Mouse (Mus musculus) macrophage (primary cell): ENCODE data around the gene Apc2. TPM values are rescaled to one million over a fixed set of nuclear protein-coding genes. Genes with fewer than 3 reads are reported as not detected.
"Not testable (repeated sequence)": the region's sequence is repeated elsewhere in the genome, so short reads cannot be mapped to it uniquely, and the experiment has no call there.

Experiments used
- H3K27ac ChIP-seq: fragments of 350-480 bp; formaldehyde crosslinking; 2 replicates; pipeline ENCODE4 v1.9.0; 2021
- H3K36me3 ChIP-seq: fragments of 350-480 bp; formaldehyde crosslinking; 2 replicates; pipeline ENCODE4 v1.9.0; 2021; ENCODE audit errors: inconsistent target
- H3K4me3 ChIP-seq: fragments of 350-480 bp; formaldehyde crosslinking; 2 replicates; pipeline ENCODE4 v1.9.0; 2021; ENCODE audit errors: inconsistent target
- H3K79me2 ChIP-seq: fragments of 350-480 bp; formaldehyde crosslinking; 2 replicates; pipeline ENCODE4 v1.9.0; 2021; ENCODE audit errors: inconsistent target
- WGBS: methylation state at CpG from one replicate; pipeline ENCODE4 v1.1.7; 2026; ENCODE audit warnings: inconsistent platforms; ENCODE audit not compliant: missing documents; 5-methylcytosine and 5-hydroxymethylcytosine counted together
- polyA plus RNA-seq: library from polyadenylated mRNA; stranded (reverse); fragments of 250-400 nt; gene quantifications from 3 replicates; pipeline ENCODE4 v1.2.4, GENCODE M21; 2018; ENCODE audit warnings: inconsistent platforms
- total RNA-seq, 78 experiments: library from RNA; depleted of rRNA; stranded (reverse); fragments of 250-400 nt; gene quantifications; 1 replicate in 9 of 78; 2 replicates in 24 of 78; 3 replicates in 43 of 78; 4 replicates in 2 of 78; pipeline ENCODE4 v1.2.4; 2018; ENCODE audit warnings: inconsistent platforms in 56 of 78

Gene Apc2
- 1 to 10 TPM in 1 of 26 experiments, under 1 TPM in 22, not detected in 3; 0.06 to 1.2 (median 0.46) TPM for total RNA-seq (2018; cell fraction: chromatin; rRNA removed)
- under 1 TPM; 0.03 to 0.24 (median 0.11) TPM for total RNA-seq (2018; cell fraction: cytosol; rRNA removed)
- total RNA-seq (2018; cell fraction: nucleus; rRNA removed): under 1 TPM in 24 of 26 experiments, not detected in 2; 0.06 to 0.78 (median 0.23) TPM
- 0.03 to 0.13 TPM (median 0.06 TPM) in 3 replicates for polyA plus RNA-seq

DNA sequence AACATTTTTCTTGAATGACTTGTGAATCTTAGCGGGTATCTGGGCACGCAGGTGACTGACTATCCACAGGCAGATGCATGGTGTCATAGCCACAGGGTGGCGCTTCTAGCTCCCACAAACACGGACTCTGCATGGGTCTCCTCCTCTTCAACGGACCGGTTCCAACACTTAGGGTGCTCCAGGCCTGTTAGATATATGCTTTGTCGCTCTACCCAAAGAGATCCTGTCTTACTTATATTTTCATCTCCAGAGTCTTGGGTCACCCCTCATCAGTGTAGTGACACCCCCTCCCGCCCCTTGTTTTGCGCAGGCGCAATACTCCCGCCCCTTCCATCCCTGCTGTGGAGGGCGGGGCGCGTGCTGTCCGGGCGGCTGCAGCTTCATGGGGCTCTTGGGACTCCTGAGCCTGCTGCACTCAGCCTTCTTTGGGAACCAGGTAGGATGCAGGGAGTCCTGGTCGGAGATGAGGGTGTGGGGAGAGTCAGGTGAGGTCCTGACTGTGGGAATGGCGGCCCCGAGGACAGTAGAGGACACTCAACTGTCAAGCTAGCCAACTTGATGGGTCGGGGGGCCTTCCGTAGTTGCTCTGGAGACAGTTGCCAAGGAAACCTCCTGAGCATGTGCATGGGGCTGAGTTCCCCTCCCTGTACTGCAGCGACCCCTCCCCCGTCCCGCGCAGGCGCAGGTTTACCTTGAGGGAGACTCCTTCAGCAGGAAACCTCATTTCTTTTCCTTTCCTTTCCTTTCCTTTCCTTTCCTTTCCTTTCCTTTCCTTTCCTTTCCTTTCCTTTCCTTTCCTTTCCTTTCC, at the start of gene Apc2:
Gene Apc2 (plus strand): TSS at position 360 of the 808 bp plus-strand sequence.
- Histone ChIP-seq H3K36me3 (peaks cover 10% of the 10 kb centered on the region), H3K4me3 (no peak within 1 kb of the TSS; the same call in 1 of the 2 replicates), H3K27ac (no peak within 1 kb of the TSS), H3K79me2 (peaks cover 13% of the 10 kb centered on the region)
- WGBS: 9% methylated on average over 23 of the region's 26 CpGs

DNA sequence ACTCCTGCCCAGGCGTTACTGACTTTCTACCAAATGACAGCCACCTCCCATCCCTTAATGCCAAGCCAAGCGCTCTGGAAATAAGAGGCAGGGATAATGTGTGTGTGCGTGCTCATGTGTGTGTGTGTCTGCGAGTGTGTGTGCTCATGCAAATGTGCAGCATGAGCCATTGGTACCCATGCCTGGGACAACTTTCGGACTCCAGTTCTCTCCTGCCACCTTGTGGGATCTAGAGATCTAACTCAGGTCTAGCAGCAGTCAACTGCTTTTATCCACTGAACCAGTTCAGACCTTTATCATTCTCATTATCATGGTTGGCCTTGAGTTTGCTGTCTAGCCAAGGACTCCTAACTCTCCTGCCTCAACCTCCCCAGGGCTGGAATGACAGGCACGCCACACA, 47.9 kb upstream of the Apc2 start:
- Histone ChIP-seq H3K4me3 (no peak overlapping the region), H3K79me2 (peaks cover 35% of the 10 kb centered on the region), H3K27ac (no peak overlapping the region), H3K36me3 (peaks cover 14% of the 10 kb centered on the region; the same call in 1 of the 2 replicates)
- 73% methylated on average over 6 of the region's 6 CpGs for WGBS

DNA sequence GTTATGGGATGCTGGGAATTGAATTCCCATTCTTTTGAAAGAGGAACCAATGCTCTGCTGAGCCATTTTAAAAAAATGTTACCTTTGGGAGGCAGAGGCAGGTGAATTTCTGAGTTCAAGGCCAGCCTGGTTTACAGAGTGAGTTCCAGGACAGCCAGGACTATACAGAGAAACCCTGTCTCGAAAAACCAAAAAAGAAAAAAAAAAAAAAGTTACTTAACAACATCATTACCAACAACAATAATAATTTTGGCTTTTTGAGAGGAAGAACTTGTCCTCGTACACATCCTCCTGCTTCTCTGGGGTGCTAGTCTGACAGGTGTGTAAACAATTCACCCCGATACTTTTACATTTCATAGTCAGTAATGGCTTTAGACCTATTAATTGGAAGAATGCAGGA, 47.3 kb upstream of the Apc2 start:
- Histone ChIP-seq H3K36me3 (peaks cover 14% of the 10 kb centered on the region; the same call in 1 of the 2 replicates), H3K79me2 (peaks cover 41% of the 10 kb centered on the region), H3K4me3 (peak overlapping the region; percentile 99)
- WGBS: 0% methylated on average over 2 of the region's 3 CpGs
- not testable (repeated sequence) for H3K27ac ChIP-seq

DNA sequence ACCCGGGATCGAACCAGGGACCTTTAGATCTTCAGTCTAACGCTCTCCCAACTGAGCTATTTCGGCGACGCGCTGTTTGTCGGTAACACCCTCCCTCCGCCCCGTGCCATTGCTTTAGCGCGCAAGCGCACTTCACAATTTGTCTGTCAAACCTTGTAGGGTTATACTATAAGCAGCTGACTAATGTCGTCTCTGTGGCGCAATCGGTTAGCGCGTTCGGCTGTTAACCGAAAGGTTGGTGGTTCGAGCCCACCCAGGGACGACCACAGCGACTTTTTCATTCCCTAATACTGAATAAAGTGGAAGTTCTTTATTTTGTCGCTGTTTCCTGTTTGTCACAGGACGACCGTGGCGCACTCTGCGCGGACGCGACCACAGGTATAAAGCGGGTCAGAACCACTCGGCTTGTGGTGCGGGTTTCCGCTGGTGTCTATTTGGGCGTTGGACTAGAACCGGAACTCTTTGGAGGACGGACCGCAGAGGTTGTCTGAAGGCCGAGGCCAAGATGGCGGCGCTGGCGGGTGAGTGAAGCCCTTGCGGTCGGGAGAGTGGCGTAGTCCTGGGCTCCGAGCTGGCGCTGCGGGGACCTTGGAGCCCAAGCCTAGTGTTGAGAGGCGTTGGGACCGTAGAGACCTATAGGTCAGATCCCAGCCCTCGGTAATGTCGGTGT, 46.7 kb upstream of the Apc2 start, which contains the start of gene Ndufs7:
Gene Ndufs7 (plus strand): TSS at position 151 of the 670 bp plus-strand sequence.
- Histone ChIP-seq H3K36me3 (peaks cover 14% of the 10 kb centered on the region), H3K79me2 (peaks cover 42% of the 10 kb centered on the region), H3K27ac (peak within 1 kb of the TSS; percentile 64), H3K4me3 (peak within 1 kb of the TSS; percentile 99)
- WGBS: under 1% methylated on average over 53 of the region's 53 CpGs

DNA sequence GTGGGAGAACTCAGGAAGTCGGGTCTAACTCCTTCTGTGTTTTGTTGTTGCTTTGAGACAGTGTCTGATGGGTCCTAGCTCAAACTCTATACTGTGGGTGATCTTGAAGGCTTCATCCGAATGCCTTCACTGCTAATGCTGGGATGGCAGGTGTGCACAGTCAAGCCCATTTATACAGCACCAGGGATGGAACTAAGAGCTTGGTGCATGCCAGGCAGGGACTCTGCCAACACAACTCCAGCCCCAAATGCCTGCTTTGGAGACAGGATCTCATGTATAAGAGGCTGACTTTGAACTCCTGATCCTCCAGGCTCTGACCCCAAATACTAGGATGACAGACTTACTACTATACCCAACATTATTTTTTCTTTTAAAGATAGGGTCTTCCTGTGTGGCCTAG, 45.7 kb upstream of the Apc2 start:
- Histone ChIP-seq H3K4me3 (peak overlapping the region; percentile 99), H3K36me3 (peaks cover 24% of the 10 kb centered on the region), H3K27ac (peak overlapping the region; percentile 64; the same call in 1 of the 2 replicates), H3K79me2 (peaks cover 42% of the 10 kb centered on the region)
- WGBS: 40% methylated on average over 2 of the region's 2 CpGs

DNA sequence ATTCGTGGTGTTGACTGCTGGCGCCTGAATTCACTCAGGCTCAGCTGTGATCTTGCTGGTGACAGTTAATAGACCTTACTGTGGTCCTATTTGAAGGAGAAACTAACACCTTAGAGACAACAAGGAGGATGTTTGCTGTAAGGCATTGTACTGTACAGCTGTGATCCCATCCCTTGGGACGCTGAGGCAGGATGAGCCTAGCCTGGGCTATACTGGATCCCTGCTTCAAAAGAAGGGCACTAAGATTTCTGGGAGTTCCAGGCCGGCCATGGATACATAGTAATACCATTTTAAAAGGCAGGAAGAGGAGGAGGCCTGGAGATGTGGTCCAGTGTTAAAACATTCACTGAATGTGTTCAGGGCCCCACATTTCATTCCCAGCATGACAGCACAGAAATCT, 45.2 kb upstream of the Apc2 start:
- Histone ChIP-seq H3K79me2 (peaks cover 42% of the 10 kb centered on the region), H3K4me3 (0 out of 2 replicates have a peak overlapping the region, but pooled peaks have one; percentile 99), H3K36me3 (peaks cover 29% of the 10 kb centered on the region), H3K27ac (no peak overlapping the region)
- WGBS: 95% methylated on average over 4 of the region's 4 CpGs

DNA sequence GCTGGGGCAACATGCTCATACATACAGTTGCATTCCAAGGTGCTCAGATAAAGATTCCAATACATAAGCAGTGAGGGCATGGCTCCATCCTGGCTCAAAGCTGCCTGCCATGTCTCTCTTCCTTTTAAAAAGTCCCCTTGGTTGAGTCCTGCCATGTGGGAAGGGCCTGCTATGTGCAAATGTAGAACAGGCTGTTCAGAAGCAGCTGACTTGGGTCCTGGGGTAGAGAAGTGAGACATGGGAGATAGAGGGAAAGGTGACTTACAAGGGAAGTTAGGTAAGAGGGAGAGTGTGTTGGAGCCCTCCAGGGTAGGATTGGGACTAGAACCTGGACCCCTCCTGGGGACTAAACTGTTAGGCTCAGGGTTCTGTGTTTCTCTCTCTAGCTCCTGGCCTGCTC, 43.8 kb upstream of the Apc2 start:
- Histone ChIP-seq H3K4me3 (no peak overlapping the region), H3K79me2 (peaks cover 42% of the 10 kb centered on the region), H3K36me3 (peaks cover 43% of the 10 kb centered on the region), H3K27ac (no peak overlapping the region)

DNA sequence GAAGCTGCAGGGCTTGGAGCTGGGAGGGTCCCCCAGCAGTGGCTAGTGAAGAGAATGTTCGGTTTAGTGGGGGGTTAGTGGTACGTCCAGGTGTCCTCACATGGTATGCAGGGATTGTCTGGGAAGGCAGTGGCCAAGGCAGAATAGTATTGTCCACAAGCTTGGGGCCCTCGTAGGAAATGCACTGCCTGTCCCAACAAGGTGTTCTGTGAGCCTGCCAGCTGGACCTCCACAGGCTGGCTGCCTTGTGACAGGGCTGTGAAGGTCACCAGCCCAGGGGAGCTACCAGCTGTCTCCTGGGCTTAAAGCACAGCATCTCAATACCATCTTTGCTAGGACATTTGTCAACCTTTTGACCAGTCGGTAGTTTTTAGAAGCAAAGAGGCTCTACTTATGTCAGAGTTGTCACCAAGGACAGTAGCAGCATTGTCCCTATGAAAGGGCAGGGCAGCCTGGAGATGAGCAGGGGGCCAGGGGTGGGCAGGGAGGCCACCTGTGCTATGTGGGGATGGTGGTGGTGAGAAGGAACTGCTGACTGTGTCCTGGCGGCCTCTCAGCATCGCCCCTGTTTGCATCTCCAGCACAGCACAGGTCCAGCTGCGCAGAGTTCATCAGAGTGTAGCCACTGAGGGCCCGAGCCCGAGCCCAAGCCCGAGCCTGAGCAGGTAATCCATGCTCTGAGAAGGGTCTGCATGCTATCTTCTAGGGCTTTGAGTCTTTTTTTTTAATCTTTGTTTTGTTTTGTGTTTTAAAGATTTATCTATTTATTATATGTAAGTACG, 43.1 kb upstream of the Apc2 start:
- no peak overlapping the region for H3K4me3 ChIP-seq
- H3K27ac ChIP-seq: no peak overlapping the region
- WGBS: 91% methylated on average over 11 of the region's 11 CpGs
- peaks cover 42% of the 10 kb centered on the region for H3K79me2 ChIP-seq
- H3K36me3 ChIP-seq: peaks cover 47% of the 10 kb centered on the region

DNA sequence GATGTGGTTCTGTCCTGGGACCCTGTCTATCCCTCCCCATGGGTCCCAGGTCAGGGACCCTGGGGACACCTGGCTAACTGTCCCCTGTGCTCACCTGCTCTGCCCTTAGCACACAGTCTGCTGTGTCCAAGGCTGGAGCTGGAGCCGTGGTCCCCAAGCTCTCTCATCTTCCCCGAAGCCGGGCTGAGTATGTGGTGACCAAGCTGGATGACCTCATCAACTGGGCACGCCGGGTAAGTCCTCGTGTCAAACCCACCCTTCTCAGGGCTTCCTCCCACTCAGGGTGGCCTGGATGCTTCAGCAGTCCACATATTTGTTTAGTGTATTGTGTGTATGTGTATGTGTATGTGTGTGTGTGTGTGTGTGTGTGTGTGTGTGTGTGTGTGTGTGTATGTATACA, 42.2 kb upstream of the Apc2 start:
- Histone ChIP-seq H3K36me3 (peaks cover 55% of the 10 kb centered on the region), H3K27ac (no peak overlapping the region), H3K79me2 (peaks cover 42% of the 10 kb centered on the region), H3K4me3 (no peak overlapping the region)
- WGBS: 90% methylated on average over 6 of the region's 6 CpGs

DNA sequence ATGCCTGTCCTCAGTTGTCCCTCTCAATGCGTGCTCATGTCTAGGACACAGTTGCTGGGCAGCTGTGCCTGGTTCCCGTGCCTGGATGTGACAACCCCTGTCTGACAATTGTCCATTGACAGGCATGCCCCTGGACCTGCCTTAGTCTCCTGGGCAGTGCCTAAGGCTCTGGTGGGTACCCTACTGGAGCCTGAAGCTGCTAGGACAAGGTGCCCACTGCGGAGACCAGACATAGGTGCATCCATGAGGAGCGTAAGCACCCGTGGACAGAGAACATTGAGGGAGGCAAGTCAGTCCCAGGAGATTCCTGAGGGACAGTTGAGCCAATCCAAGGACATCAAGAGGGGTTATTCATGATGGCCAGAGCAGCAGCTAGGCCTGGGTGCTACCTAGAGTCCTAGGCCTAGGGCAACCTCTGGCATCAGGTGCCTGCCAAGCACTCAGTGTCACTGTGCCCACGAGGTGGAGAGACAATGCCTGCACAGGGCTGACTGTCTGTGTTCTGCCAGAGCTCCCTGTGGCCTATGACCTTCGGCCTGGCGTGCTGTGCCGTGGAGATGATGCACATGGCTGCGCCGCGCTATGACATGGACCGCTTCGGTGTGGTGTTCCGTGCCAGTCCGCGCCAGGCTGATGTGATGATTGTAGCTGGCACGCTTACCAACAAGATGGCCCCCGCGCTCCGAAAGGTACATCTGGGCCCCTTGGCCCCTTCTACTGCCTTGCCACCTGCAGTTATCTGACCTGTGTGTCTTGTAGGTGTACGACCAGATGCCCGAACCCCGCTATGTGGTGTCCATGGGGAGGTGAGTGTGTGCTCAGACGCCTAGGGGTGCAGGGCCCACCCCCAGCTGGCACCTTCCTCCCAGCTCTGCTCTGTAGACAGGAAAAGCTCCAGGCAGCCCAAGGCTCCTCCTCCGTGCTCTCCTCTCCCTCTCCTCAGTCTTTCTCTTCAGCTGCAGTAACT, 41.2 kb upstream of the Apc2 start:
- H3K4me3 ChIP-seq: no peak overlapping the region
- H3K79me2 ChIP-seq: peaks cover 39% of the 10 kb centered on the region
- no peak overlapping the region for H3K27ac ChIP-seq
- 97% methylated on average over 25 of the region's 26 CpGs for WGBS
- H3K36me3 ChIP-seq: peaks cover 59% of the 10 kb centered on the region

DNA sequence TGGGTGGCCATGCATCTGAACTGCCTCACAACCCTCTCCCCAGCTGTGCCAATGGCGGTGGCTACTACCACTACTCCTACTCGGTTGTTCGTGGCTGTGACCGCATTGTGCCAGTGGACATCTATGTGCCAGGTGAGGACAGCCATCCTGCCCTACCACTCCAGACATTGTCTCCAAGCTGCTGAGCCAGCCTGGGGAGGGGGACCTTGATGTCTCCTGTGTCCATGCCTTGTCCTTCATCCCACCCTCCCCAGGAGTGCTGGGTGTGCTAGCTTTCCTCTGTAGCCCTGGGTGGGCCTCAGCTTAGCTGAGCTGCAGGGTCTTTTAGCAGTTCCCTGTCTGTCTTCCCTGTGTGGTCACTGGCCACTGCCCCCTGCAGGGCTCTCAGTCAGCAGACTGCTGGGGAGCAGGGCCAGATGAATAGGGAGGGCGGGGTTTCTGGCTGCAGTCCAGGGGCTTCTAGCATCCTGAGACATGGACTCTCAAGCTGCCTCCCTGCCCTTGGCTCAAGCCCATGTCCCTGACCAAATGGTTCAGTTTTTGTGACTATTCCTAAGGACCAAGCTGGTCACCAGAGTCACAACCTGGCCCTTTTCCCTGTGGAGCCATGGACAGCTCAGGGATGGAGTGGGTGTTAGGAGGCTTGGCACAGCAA, 39.8 kb upstream of the Apc2 start:
- Histone ChIP-seq H3K4me3 (no peak overlapping the region), H3K36me3 (peaks cover 59% of the 10 kb centered on the region)
- WGBS: 91% methylated on average over 5 of the region's 5 CpGs

DNA sequence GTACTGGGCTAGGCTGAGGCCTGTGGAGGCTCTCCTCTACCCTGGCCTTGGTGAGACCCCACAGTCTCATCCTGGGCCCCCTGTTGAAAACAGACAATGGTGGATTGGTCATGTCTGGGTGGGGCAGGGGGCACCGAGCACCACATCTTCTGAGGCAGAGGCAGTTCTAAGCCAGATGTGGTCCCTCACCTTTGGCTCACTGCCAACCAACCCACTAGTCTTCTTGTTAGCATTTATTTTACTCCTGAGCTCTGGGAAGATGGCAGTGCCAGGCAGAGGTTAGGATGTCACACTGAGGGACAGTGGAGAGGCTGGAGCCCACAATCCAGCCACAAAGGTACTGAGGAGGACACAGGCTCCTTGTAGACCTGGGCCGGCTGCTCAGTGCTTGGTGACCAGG, 37.8 kb upstream of the Apc2 start:
- Histone ChIP-seq H3K27ac (no peak overlapping the region), H3K4me3 (no peak overlapping the region), H3K79me2 (peaks cover 14% of the 10 kb centered on the region; the same call in 1 of the 2 replicates), H3K36me3 (peaks cover 57% of the 10 kb centered on the region)
- 85% methylated on average over 2 of the region's 2 CpGs for WGBS

More for the DNA sequence above, 39.8 kb upstream of the Apc2 start:
- peaks cover 25% of the 10 kb centered on the region for H3K79me2 ChIP-seq
- H3K27ac ChIP-seq: no peak overlapping the region
